Mouse (Mus musculus): Measurements from ENCODE around the gene Eif2s1. TPM values are rescaled to one million over a fixed set of nuclear protein-coding genes. Genes with fewer than 3 reads are reported as not detected.

The Eif2s1 gene
- polyA plus RNA-seq (2017; shearing (Covaris generic)): 100 to 1,000 TPM; 222 to 224 TPM

GRCm38 (mm10) chr12:78861496-78862253 lies at the start of gene Eif2s1, which contains the start of gene Atp6v1d:
Eif2s1 (plus strand) TSS chr12:78861819.
Atp6v1d (minus strand) TSS chr12:78861638.
- peak; percentile 92 for ATAC-seq

DNA sequence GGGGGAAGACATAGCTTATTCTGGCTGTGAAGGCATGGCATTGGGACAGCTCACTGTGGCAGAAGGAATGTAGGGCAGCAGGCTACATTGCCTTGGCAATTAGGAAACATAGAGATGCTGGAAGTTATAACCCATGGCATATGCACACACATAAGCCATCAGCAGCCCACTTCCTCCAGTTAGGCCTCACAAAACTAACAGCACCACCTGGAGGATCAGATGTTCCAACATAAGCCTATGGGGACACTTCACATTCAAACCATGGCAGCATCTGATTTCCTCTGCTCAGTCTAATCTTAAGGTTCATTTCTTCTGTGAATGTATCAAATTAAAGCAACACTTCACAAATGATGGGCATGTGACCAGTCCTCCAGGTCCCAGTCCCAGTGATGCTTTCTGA lies 47.2 kb upstream of the Eif2s1 start:
- ATAC-seq: no peak

GRCm38 (mm10) chr12:78834496-78834895 lies 27.1 kb upstream of the Eif2s1 start:
- ATAC-seq: no peak

- ATAC-seq: no peak
Measured at GRCm38 (mm10) chr12:78839906-78840305, 21.7 kb upstream of the Eif2s1 start.

DNA sequence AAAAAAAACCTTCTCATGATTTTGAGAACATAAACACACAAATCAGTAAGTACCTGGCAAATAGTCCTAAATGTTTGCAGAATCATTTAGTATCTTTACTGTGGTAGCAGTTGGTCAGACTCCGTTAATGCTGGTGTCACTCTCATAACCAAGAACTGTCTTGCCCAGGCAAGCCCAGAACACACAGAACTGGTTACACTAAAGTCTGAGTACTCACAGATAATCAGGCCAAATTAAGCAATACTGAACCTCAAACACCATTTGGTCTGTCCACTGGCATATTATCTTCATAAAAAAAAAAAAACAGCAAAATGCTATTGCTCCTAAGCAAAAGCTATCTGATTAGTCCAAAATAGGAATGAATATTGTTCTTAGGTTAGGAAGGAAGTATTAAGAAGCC lies 19.2 kb upstream of the Eif2s1 start:
- no peak for ATAC-seq

DNA sequence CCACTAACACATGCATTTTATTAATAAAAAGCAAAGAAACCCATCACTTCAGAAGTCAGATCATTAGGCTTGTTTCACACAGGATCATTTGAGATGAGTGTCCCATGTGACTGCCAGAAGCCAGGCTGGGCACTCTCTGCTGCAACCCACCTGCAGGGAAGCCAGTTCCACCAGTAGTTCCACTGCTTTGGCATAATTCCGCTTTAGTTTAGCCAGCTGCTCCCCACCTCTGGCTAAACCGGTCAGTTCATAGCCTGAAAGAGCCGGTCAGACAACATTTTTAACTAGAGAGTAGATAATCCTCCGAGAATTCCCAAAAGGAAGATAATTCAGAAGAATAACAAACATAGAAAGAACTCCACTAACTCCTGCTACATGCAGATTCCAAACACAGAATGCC lies 13.4 kb upstream of the Eif2s1 start:
- ATAC-seq: no peak

DNA sequence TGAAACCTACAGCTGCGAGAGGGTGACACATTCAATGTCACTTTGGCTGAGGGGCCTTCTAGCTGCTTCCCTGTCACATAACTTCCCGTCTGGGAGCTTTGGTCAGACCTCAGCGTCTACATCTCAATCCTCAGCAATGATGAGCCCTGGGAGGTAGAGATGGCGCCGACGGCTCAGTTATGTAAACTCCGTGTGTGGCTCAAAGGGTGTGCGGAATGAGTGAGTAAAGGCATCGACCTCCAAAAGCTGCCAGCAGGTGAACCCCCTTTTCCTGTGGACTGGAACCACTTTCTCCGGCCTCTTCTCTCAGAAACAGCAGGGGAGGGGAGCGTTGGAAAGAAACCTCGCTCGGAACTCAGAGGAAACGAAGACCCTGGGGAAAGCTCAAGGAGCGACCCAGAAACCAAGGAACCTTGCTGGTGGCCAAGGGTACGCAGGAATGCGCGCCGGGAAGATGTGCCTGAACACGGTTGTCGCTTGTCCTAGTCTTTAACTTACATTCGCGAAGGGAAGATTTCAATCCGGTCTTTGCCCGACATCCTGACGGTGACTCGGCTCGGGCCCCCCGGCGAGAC lies 611 bp upstream of the Eif2s1 start:
- peak; percentile 1 for ATAC-seq

DNA sequence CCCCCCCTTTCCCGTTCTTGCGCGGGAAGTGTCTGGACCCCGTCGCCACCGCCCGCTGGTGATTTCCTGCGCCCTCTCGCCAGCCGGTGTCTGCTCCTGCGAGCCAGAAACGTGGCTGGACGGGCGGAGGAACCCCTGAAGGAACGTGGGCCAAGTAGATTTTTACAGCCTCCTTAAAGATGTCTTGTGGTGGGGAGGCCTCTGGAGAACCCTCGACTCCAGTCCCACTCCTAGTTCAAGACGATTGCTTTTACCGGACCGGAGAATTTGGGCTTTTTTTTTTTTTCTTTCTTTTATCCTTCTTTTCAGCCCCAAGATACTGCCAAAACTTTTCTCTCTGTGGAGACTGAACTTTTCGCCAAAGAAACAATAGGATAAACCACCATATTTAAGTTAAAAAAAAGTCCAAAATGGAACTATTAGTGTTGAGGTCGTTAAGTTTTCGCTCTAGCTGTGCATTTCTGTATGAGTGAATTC lies 673 bp downstream of the Eif2s1 start:
- ATAC-seq: no peak

- no peak for ATAC-seq
Measured at GRCm38 (mm10) chr12:78865434-78865833, 3.8 kb downstream of the Eif2s1 start.

GRCm38 (mm10) chr12:78868115-78868514 lies 6.5 kb downstream of the Eif2s1 start:
- no peak for ATAC-seq

- ATAC-seq: no peak
Measured at GRCm38 (mm10) chr12:78874581-78874980, 13.0 kb downstream of the Eif2s1 start.

DNA sequence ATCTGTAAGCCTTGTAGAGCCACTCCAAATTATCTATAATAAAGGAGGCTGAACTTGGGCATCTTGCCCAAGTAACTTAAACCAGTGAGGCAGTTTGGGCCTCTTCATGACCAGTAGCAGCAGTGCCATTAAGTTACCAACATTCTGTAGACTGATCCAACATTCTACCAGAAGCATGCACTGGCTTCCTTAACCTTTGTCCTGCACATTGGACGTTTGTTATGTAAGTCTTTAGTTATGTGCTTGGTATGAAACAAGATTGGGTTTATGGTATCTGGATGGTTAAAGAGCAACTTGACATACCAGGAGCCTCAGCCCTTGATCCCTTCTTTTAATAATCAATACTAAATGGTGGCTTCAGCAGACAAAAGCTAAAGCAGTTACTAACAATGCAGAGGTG lies 28.4 kb downstream of the Eif2s1 start:
- ATAC-seq: no peak

DNA sequence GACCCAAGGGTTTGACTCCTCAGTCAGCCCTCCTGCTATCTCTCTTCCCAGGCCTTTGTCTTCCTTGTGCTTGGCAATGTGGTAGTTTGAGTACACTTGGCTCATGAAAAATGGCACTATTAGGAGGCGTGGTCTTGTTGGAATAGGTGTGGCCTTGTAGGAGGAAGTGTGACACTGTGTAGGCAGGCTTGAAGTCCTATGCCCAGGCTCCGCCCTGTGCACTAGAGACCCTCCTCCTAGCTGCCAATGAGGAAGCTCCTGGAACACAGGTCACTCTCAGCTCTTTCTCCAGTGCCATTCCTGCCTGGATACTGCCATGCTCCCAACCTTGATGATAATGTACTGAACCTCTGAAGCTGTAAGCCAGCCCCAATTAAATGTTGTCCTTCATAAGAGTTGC lies 29.5 kb downstream of the Eif2s1 start:
- ATAC-seq: no peak

GRCm38 (mm10) chr12:78897861-78898260 lies 36.2 kb downstream of the Eif2s1 start:
- ATAC-seq: no peak

DNA sequence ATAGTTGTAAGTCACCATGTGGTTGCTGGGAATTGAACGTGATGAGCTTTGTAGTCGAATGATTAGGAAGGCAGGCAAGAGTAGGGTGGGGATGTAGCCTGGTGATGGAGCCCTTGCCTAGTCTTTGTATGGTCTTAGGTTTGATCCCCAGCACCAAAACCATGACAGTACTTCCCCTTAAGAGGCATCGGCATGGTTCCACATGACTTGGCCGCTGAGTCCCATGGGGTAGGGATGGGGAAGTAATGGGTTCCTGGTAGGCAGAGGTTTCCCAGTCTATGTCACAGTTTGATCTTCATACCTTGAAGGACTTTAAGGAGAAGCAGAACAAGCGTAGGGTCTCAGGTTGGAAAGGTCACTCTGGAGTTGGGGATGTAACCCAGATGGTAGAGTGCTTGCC lies 39.8 kb downstream of the Eif2s1 start:
- no peak for ATAC-seq

DNA sequence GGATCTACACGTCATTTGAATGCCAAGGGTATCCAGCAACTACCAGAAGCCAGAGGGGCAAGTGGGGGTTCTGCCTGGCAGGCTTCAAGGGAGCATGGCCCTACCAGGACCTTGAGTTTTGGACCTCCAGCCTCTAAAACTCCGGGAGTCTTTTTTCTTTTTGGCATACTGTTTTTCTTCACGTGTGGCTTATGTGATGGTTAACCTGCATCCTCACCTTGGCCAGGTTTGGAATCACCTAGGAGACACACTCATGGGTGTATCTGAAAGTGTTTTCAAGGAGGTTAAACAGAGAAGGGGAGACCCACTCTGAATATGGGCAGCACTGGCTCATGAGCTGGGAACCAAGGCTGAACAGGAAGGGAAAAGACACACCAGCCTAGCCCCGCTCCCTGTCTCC lies 41.7 kb downstream of the Eif2s1 start:
- ATAC-seq: no peak

DNA sequence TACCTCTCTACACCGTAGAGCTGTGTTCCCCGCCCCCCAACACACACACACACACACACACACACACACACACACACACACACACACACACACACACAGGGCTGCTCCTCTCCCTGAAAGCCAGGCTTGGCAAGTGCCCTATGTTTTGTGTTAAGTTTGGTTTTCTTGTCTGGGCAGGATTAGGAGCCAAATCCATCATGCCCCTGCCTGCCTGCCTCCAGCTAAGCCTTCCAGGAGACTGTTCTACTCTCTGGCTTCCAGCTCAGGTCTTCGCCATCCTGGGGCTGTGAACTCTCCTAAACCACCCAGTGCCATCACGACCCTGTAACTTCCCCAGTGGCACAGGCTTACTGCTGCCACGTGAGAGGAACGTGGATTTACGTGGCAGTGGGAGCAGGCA lies 42.9 kb downstream of the Eif2s1 start:
- ATAC-seq: no peak

DNA sequence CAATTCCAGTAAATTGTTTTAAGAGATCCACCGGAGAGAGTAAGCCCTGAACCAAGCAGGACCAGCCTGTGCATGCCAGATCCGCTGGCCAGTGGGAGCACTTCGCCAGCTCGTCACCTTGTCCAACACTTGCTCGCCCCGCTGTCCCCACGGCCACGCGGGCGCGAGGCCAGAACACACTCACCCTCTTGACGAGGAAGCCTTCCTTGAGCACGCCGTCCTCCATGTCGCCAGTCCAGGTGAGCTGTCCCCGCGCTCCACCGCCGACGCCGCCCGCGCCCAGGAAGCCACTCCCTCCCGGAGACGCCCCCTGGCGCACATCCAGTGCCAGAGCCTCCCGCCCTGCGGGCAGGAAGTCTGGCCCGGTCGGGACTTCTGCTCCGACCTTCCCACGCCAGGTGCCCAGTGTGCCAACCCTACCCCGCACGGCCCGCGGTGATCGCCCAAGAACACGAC lies 45.1 kb downstream of the Eif2s1 start, which contains the start of gene Plek2:
Gene Plek2 (minus strand): TSS at position 258 of the 456 bp plus-strand sequence.
- ATAC-seq: no peak

- ATAC-seq: no peak
Measured at GRCm38 (mm10) chr12:78908081-78908605, 46.5 kb downstream of the Eif2s1 start.

- no peak for ATAC-seq
Measured at GRCm38 (mm10) chr12:78910684-78911461, 49.3 kb downstream of the Eif2s1 start.

DNA sequence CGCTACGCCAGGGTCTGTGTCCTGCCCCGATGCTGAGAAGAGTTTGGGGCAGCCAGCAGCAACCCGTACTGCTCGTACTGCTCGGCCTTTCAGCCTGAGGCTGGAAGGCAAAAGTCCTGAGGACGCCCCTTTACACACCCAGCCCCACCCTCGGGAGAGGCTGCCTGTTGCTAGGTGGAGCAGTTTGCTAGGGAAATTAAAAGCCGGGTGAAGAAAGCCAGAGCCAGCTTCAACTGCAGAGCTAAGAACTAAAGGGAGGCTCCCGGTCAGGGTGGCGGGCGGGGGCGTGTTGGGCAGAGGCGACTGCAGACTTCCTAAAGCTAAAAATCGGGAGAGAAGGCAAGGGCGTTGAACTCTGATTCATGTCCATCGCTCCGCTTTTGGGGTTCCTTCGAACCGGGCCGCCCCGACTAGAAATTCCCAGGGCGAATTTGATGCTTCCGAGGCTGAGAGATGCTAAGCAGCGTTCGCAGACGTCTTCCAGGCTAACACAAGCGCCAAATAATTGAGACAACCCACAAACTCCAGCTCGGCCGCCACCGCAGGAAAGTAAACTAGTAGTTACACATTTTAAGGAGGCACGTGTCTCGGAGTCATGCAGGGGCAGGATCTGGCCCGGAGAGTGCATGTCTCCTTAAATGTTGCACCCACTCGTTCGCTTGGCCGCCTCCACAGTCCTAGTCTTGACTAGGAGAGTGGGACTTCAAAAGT lies 50.2 kb downstream of the Eif2s1 start:
- ATAC-seq: no peak

GRCm38 (mm10) chr12:78914458-78914857 lies 52.8 kb downstream of the Eif2s1 start:
- ATAC-seq: no peak
